Mouse (Mus musculus): ENCODE measurements around the gene Zfp628.

GRCm38 (mm10) chr7:4928323-4928722 lies 13.3 kb downstream of the Zfp628 start:
- TF ChIP-seq CTCF (IDR thresholded peaks at IDR 0.05; ENCODE audit: borderline replicate concordance, control insufficient read depth, extremely low read depth, insufficient read depth, low read length, poor library complexity) (no peak), POLR2A (IDR thresholded peaks at IDR 0.05; ENCODE audit: control insufficient read depth, extremely low read depth, insufficient read depth, low read length, poor library complexity) (no peak)
